Mouse (Mus musculus) intestine, embryonic 15.5 days (tissue): ENCODE data around the gene Rsbn1l. TPM values are rescaled to one million over a fixed set of nuclear protein-coding genes. Genes with fewer than 3 reads are reported as not detected.

Experiments used
- ATAC-seq: fragments of 200-750 bp; cut with Nextera tagmentation; 2 replicates; pipeline ENCODE4 v1.8.0; 2017; ENCODE audit warnings: moderate TSS enrichment, moderate library complexity
- H3K27ac ChIP-seq: fragments of 300-500 bp; sonication (generic); 2 replicates; pipeline ENCODE4 v1.5.1; 2015; ENCODE audit warnings: mild to moderate bottlenecking, inconsistent platforms
- H3K27me3 ChIP-seq: fragments of 300-500 bp; sonication (generic); replicated peaks from 2 replicates; pipeline ENCODE4 v1.6.1; 2015; ENCODE audit warnings: inconsistent platforms
- H3K36me3 ChIP-seq: fragments of 300-500 bp; sonication (generic); 2 replicates; pipeline ENCODE4 v1.6.1; 2015; ENCODE audit warnings: inconsistent platforms
- H3K4me1 ChIP-seq: fragments of 300-500 bp; sonication (generic); replicated peaks from 2 replicates; pipeline ENCODE4 v1.6.1; 2015; ENCODE audit warnings: inconsistent platforms
- H3K4me2 ChIP-seq: fragments of 300-500 bp; sonication (generic); replicated peaks from 2 replicates; pipeline ENCODE4 v1.6.1; 2015; ENCODE audit warnings: mild to moderate bottlenecking, inconsistent platforms
- H3K4me3 ChIP-seq: fragments of 300-500 bp; sonication (generic); replicated peaks from 2 replicates; pipeline ENCODE4 v1.5.1; 2015; ENCODE audit warnings: inconsistent platforms
- H3K9ac ChIP-seq: fragments of 300-500 bp; sonication (generic); 2 replicates; pipeline ENCODE4 v1.6.1; 2015; ENCODE audit warnings: inconsistent platforms
- H3K9me3 ChIP-seq: fragments of 300-500 bp; sonication (generic); 2 replicates; pipeline ENCODE4 v1.6.1; 2016; ENCODE audit warnings: inconsistent platforms
- WGBS: fragments of 180-500 bp; shearing (Covaris S2); methylation state at CpG from one replicate; pipeline ENCODE4 v1.1.7; 2015; 5-methylcytosine and 5-hydroxymethylcytosine counted together
- polyA plus RNA-seq: library from polyadenylated mRNA; unstranded; fragments of >200 nt; fragmentation: Nextera tagmentation; extraction: Ambion mirVana; gene quantifications from 2 replicates; pipeline ENCODE4 v1.2.1, GENCODE M21; 2015

Gene Rsbn1l
- polyA plus RNA-seq, 1 experiment from 2014 or later: 4.2 TPM

DNA sequence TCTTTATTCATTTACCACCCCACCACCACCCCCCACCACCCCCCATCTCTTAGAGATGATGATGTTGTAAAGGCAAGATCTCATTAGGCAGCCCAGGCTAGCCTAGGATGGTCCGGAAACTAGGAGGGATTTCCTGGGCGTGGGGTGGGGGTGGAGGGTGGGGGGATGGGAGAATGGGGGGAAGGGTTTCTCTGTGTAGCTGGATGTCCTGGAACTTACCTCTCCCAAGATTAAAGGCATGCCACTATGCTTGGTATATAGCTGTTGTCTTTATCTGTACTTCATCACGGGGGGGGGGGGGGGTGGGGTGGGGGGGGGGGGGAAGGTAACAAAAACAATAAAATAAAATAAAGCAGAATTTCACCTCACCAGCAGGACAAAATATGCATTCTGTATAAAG lies 112.8 kb downstream of the Rsbn1l start:
- Histone ChIP-seq H3K4me3 (no peak overlapping the region), H3K36me3 (no peaks in the 10 kb centered on the region), H3K27ac (no peak overlapping the region), H3K9me3 (no peaks in the 10 kb centered on the region), H3K27me3 (no peaks in the 10 kb centered on the region), H3K9ac (no peak overlapping the region), H3K4me2 (no peak overlapping the region), H3K4me1 (no peaks in the 10 kb centered on the region)
- WGBS: 83% methylated on average over 2 of the region's 3 CpGs
- ATAC-seq: no peak

Other genes starting within 250 kb of the Rsbn1l start
- 7.5 and 8.4 TPM in 2 replicates for gene Phtf2, start 74.3 kb downstream of the Rsbn1l start, polyA plus RNA-seq
- 51.3 and 58.2 TPM in 2 replicates for gene Tmem60, start 74.2 kb downstream of the Rsbn1l start, polyA plus RNA-seq
- gene Ptpn12, start 99.5 kb upstream of the Rsbn1l start, polyA plus RNA-seq: 16.9 and 17.3 TPM in 2 replicates
- 1.7 and 1.9 TPM in 2 replicates for gene Gsap, start 229.9 kb upstream of the Rsbn1l start, polyA plus RNA-seq